Mouse (Mus musculus) hindbrain, embryonic 15.5 days (tissue): Measurements from ENCODE around the gene Sgca. TPM values are rescaled to one million over a fixed set of nuclear protein-coding genes. Genes with fewer than 3 reads are reported as not detected.

ENCODE experiments used
- ATAC-seq: fragments of 200-750 bp; cut with Nextera tagmentation; 2 replicates; pipeline ENCODE4 v1.8.0; 2017; ENCODE audit warnings: low read depth, moderate number of reproducible peaks, moderate TSS enrichment; ENCODE audit not compliant: low FRiP score
- H3K27ac ChIP-seq: fragments of 300-500 bp; sonication (generic); replicated peaks from 2 replicates; pipeline ENCODE4 v1.5.1; 2015; ENCODE audit warnings: mild to moderate bottlenecking, inconsistent platforms
- H3K27me3 ChIP-seq: fragments of 300-500 bp; sonication (generic); 2 replicates; pipeline ENCODE4 v1.6.1; 2015; ENCODE audit warnings: control low read depth, inconsistent platforms
- H3K36me3 ChIP-seq: fragments of 300-500 bp; sonication (generic); 2 replicates; pipeline ENCODE4 v1.6.1; 2015; ENCODE audit warnings: control low read depth, inconsistent platforms
- H3K4me1 ChIP-seq: fragments of 300-500 bp; sonication (generic); replicated peaks from 2 replicates; pipeline ENCODE4 v1.6.1; 2015; ENCODE audit warnings: control low read depth, inconsistent platforms
- H3K4me2 ChIP-seq: fragments of 300-500 bp; sonication (generic); 2 replicates; pipeline ENCODE4 v1.6.1; 2015; ENCODE audit warnings: moderate library complexity, mild to moderate bottlenecking, inconsistent platforms
- H3K4me3 ChIP-seq: fragments of 300-500 bp; sonication (generic); 2 replicates; pipeline ENCODE4 v1.5.1; 2015; ENCODE audit warnings: mild to moderate bottlenecking, inconsistent platforms
- H3K9ac ChIP-seq: fragments of 300-500 bp; sonication (generic); 2 replicates; pipeline ENCODE4 v1.6.1; 2015; ENCODE audit warnings: inconsistent platforms
- H3K9me3 ChIP-seq: fragments of 300-500 bp; sonication (generic); 2 replicates; pipeline ENCODE4 v1.6.1; 2016; ENCODE audit warnings: control low read depth, inconsistent platforms
- WGBS: fragments of 180-500 bp; shearing (Covaris S2); methylation state at CpG from one replicate; pipeline ENCODE4 v1.1.7; 2015; 5-methylcytosine and 5-hydroxymethylcytosine counted together
- polyA plus RNA-seq: library from polyadenylated mRNA; unstranded; fragments of >200 nt; fragmentation: Nextera tagmentation; extraction: Ambion mirVana; gene quantifications from 2 replicates; pipeline ENCODE4 v1.2.1, GENCODE M21; 2015

Sgca gene
- polyA plus RNA-seq, 1 experiment from 2014 or later, result 0.19 TPM

DNA sequence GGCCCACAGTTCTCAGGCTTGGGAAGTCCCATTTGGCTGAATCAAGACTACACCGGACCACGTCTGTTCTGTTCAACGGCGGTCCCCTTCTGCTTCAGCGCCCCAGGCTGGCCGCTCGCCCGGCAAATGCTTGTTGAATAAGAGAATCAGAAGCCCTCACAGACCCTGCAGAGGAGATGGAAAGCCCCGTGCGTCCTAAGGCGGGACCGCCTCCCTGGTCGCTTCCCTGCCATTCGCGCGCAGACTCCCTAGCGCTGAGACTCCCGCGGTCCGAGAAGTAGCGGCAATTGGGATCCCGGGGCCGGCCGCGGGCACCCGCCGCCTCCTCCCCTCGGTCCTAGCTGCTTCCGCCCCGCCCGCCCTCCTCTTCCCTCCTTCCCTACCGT, 33.5 kb upstream of the Sgca start, which contains the start of gene Samd14:
Gene Samd14, plus strand, starts transcription at position 251 of the 386 bp plus-strand sequence.
- H3K27me3 ChIP-seq, result no peaks in the 10 kb centered on the region
- H3K4me2 ChIP-seq, result peak within 1 kb of the TSS; percentile 92
- peak; percentile 75 for ATAC-seq
- 0% methylated on average over 31 of the region's 32 CpGs for WGBS
- no peaks in the 10 kb centered on the region for H3K9me3 ChIP-seq
- peak within 1 kb of the TSS; percentile 95 for H3K27ac ChIP-seq
- H3K9ac ChIP-seq, result peak within 1 kb of the TSS; percentile 93
- peaks cover 11% of the 10 kb centered on the region; the same call in 1 of the 2 replicates for H3K36me3 ChIP-seq
- peaks cover 68% of the 10 kb centered on the region for H3K4me1 ChIP-seq
- H3K4me3 ChIP-seq, result peak within 1 kb of the TSS; percentile 76

DNA sequence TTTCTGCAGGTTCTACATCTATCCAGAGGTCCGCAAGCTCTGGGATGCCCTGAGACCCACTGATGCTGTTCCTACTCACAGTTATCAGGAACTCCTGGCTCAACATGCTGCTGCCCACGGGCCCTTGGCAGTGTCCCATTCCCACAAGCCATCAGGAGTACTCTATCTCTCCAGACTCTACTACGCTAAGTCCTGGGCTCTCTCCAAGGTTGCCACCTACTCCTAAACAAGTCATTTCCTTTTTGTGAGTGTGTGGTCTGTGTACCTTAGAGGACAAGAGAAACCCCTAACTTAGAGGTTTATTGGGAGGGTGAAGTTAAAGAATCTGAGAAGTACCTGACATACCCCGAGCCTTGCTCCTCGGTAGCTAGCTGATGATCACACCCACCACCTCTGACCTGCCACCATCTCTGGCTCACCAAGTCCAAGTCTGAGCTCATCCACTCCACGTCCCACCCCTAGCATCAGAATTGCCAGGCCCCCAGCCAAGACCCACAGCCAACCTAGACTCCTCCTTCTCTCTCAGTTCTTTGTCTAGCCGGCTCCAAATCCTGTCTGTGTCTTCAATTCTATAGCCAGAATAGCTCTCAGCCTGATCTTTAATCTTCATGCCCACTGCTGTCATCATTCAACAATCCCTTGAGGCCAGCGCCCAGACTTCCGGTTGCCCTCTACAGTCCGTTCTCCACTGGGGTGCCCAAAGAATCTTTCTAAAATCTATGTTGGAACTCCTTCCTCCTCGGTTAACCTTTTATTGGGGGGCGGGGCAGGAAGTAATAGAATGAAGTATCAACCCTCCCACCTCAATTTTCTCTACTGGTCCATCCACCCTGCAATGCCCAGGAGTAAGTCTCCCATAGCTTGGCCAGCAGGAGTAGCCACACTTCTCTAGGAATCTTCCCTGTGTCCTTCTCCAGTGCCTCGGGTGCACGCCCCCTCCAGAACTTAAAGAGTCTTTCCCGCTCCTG, 32.8 kb upstream of the Sgca start:
- ATAC-seq, result peak; percentile 4; the same call in 1 of the 2 replicates
- H3K4me1 ChIP-seq, result peaks cover 63% of the 10 kb centered on the region
- 27% methylated on average over 15 of the region's 15 CpGs for WGBS

DNA sequence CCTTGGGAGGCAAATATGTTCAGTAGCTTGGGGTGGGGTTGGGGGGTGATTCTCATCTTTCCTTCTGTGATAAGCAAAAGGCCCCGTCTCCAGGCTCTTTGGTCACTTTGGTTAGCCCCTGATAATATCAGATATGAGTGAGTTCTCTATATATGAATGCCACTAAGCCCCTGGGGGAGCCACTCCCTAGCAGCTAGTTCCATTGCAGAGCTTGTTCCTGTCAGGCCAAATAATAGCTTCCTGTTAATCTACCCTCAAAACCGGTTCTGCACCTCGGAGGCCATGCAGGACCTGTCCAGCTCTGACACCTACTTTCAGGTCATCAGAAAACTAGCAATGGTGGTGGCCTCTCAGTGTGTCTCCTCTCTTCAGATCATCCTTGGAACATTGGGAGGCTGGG, 31.3 kb upstream of the Sgca start:
- 86% methylated on average over 3 of the region's 3 CpGs for WGBS
- Histone ChIP-seq H3K9ac (no peak overlapping the region), H3K4me1 (peaks cover 50% of the 10 kb centered on the region)

More for the DNA sequence above, 32.8 kb upstream of the Sgca start:
- H3K4me3 ChIP-seq, result peak overlapping the region; percentile 76
- no peaks in the 10 kb centered on the region for H3K27me3 ChIP-seq
- H3K36me3 ChIP-seq, result peaks cover 6% of the 10 kb centered on the region; the same call in 1 of the 2 replicates
- H3K27ac ChIP-seq, result peak overlapping the region; percentile 95
- H3K4me2 ChIP-seq, result peak overlapping the region; percentile 92
- H3K9me3 ChIP-seq, result no peaks in the 10 kb centered on the region
- H3K9ac ChIP-seq, result peak overlapping the region; percentile 93

DNA sequence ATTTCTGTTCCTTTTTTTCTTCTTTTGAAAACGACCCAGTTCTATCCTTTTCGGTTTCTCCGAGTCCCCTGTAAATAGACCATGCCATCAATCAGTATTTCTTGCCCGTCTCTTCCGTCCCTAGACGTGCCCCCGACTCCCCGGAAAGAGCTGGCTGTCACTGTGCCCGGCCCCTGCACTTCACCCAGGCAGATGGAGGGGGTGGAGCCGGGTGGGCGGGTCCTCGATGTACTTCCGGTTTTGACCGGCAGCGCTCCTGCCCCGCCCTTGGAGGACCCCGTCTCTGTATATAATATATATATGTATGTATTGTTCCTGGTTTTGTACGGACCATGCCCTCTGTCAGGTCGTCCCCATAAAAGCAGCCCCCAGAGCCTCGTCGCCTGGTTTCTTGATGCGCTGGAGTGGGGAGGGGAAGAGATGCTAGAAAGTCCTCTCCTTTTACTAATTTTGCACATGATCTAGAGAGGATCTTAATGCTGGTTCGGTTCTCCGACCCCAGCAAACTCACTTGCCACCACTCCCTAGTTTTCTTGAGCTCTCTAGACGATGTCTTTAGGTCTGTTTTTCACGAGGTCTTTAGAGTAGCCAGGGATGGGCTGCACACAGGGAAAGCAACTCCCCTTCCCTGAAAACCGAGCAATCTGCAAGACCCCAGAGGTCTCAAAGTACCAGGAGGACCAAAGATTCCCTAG, 30.5 kb upstream of the Sgca start:
- Histone ChIP-seq H3K9me3 (no peaks in the 10 kb centered on the region), H3K36me3 (peaks cover 21% of the 10 kb centered on the region), H3K9ac (peak overlapping the region; percentile 51), H3K27ac (peak overlapping the region; percentile 95), H3K4me2 (peak overlapping the region; percentile 71), H3K27me3 (no peaks in the 10 kb centered on the region), H3K4me3 (peak overlapping the region; percentile 38), H3K4me1 (peaks cover 43% of the 10 kb centered on the region)
- ATAC-seq, result peak; percentile 57
- WGBS, result 1% methylated on average over 27 of the region's 27 CpGs

More for the DNA sequence above, 31.3 kb upstream of the Sgca start:
- peak overlapping the region; percentile 95 for H3K27ac ChIP-seq
- no peak overlapping the region for H3K4me3 ChIP-seq
- no peaks in the 10 kb centered on the region for H3K9me3 ChIP-seq
- H3K36me3 ChIP-seq, result peaks cover 14% of the 10 kb centered on the region; the same call in 1 of the 2 replicates
- H3K4me2 ChIP-seq, result peak overlapping the region; percentile 71
- no peak for ATAC-seq
- H3K27me3 ChIP-seq, result no peaks in the 10 kb centered on the region

DNA sequence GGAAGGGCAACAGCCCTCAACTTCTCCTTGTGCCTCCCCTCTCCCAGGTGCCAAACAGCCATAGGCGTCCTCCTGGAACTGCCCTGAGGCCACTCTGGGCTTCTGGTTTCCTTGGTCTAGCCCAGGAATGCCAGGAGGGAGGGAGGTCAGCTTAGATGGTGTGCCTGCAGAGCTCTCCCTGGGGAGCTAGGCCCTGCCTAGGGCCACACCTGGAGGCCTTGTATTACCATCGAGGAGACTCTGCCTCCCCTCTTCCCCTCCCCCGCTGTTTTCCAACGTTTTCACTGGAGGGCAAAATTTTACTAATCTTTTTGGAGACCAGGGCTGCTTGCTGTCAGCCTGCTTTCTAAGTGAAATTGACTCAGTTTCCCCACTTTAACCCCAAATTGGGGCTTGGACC, 29.9 kb upstream of the Sgca start:
- peak overlapping the region; percentile 71 for H3K4me2 ChIP-seq
- no peak overlapping the region; the same call in 1 of the 2 replicates for H3K9ac ChIP-seq
- peaks cover 25% of the 10 kb centered on the region for H3K36me3 ChIP-seq
- H3K9me3 ChIP-seq, result no peaks in the 10 kb centered on the region
- ATAC-seq, result no peak
- no peaks in the 10 kb centered on the region for H3K27me3 ChIP-seq
- H3K4me3 ChIP-seq, result peak overlapping the region; percentile 38
- WGBS, result 41% methylated on average over 4 of the region's 4 CpGs
- H3K27ac ChIP-seq, result peak overlapping the region; percentile 95
- H3K4me1 ChIP-seq, result peaks cover 39% of the 10 kb centered on the region

DNA sequence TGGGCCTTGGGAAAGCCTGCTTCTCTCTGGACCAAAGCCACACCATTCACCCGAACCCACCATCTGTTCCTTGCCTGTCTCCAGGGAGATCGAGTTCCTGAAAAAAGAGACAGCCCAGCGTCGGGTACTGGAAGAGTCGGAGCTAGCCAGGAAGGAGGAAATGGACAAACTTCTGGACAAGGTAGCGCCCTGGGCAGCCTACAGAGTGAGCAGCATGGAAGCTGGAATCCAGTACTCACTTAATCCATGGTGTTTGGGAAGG, 28.7 kb upstream of the Sgca start:
- Histone ChIP-seq H3K27ac (no peak overlapping the region), H3K9me3 (no peaks in the 10 kb centered on the region), H3K4me3 (no peak overlapping the region), H3K9ac (no peak overlapping the region), H3K27me3 (no peaks in the 10 kb centered on the region), H3K4me2 (no peak overlapping the region), H3K4me1 (peaks cover 48% of the 10 kb centered on the region), H3K36me3 (peaks cover 25% of the 10 kb centered on the region)
- no peak for ATAC-seq
- WGBS, result 51% methylated on average over 6 of the region's 6 CpGs

DNA sequence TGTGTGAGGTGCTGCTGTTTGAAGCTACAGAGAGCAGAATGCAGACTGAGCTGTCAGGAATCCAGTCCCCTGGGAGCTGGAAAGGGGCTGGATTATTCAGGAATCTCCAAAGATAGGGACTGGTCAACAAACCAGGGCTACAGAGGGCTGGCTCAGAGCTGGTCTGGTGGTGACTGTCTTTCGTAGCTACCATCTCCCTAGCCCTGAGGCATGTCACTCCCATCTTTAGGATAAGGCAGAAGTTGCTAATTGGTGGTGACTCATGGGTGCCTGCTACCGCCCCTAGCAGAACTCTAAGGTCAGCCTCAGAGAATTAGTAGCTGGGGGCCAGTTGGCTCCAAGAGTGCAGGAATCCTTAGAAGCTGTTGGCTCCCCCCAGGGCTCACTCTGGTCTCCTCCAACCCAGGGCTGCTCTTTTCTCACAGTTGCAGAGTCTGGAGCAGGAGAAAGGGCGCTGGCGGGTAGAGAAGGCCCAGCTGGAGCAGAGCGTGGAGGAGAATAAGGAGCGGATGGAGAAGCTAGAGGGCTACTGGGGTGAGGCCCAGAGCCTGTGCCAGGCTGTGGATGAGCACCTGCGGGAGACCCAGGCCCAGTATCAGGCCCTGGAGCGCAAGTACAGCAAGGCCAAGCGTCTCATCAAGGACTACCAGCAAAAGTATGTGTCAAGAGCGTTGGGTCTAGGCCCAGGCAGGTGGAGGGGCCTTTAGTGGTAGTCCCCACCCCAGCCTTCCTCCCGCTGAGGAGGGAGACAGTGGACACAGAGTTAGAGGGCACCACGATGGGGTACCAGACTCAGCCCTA, 28.2 kb upstream of the Sgca start:
- Histone ChIP-seq H3K36me3 (peaks cover 25% of the 10 kb centered on the region), H3K4me1 (peaks cover 46% of the 10 kb centered on the region), H3K4me2 (no peak overlapping the region), H3K27me3 (no peaks in the 10 kb centered on the region), H3K9ac (no peak overlapping the region), H3K4me3 (no peak overlapping the region), H3K27ac (no peak overlapping the region), H3K9me3 (no peaks in the 10 kb centered on the region)
- ATAC-seq, result no peak
- 85% methylated on average over 12 of the region's 12 CpGs for WGBS

DNA sequence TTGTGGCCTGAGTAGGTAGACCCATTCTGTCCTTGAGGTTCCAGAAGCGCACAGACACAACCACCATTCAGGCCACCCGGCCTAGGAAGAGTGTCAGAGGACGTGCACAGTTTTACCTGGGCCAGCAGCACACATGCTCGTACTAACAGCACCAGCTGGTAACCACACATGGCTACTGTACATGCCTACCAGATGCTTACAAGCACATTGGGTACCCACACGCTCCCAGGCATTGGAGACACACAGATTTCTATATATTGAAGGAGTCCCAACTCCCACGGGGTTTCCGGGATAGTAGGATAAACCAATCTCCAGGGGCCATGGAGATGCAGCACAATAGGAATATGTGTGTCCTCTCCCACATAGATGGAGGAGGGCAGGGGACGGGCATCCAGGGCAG, 26.6 kb upstream of the Sgca start:
- 93% methylated on average over 8 of the region's 8 CpGs for whole genome bisulfite sequencing

DNA sequence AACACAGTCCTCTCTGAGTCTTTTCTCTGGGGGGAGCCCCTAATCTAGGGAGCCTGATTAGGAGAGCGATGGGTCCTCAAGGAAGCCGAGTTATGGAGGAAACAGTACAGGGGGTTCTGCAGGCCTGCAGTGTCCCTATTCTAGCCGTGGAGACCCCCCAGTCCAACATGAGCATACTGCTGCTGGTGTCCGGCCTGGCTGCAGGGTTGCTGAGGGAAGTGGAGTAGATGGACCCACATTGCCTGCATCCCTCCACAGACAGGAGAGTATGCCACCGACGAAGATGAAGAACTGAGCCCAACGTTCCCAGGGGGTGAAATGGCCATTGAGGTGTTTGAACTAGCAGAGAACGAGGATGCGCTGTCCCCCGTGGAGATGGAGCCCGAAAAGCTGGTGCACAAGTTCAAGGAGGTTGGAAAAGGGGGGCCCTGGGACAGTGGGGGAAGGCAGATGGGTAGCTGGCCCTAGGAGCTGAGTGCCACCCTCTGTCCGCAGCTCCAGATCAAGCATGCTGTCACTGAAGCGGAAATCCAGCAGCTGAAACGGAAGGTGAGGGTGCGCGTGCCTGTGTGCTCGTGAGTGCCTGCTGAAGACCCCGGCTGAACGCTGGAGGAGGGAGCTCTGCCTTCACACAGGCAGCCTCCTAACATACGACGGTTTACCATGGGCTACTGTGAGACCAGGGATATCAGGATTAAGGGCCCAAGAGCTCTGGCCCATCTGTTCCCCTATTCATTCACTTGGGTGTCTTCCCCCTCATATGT, 25.6 kb upstream of the Sgca start:
- Histone ChIP-seq H3K4me1 (peaks cover 35% of the 10 kb centered on the region), H3K4me2 (no peak overlapping the region), H3K27ac (no peak overlapping the region), H3K9ac (no peak overlapping the region), H3K9me3 (no peaks in the 10 kb centered on the region), H3K27me3 (no peaks in the 10 kb centered on the region), H3K4me3 (no peak overlapping the region), H3K36me3 (peaks cover 33% of the 10 kb centered on the region)
- WGBS, result 83% methylated on average over 21 of the region's 21 CpGs
- no peak for ATAC-seq

More for the DNA sequence above, 26.6 kb upstream of the Sgca start:
- H3K36me3 ChIP-seq, result peaks cover 26% of the 10 kb centered on the region
- ATAC-seq, result no peak
- no peaks in the 10 kb centered on the region for H3K9me3 ChIP-seq
- H3K27ac ChIP-seq, result no peak overlapping the region
- no peak overlapping the region for H3K4me2 ChIP-seq
- H3K9ac ChIP-seq, result no peak overlapping the region
- H3K27me3 ChIP-seq, result no peaks in the 10 kb centered on the region
- no peak overlapping the region for H3K4me3 ChIP-seq
- H3K4me1 ChIP-seq, result peaks cover 39% of the 10 kb centered on the region

DNA sequence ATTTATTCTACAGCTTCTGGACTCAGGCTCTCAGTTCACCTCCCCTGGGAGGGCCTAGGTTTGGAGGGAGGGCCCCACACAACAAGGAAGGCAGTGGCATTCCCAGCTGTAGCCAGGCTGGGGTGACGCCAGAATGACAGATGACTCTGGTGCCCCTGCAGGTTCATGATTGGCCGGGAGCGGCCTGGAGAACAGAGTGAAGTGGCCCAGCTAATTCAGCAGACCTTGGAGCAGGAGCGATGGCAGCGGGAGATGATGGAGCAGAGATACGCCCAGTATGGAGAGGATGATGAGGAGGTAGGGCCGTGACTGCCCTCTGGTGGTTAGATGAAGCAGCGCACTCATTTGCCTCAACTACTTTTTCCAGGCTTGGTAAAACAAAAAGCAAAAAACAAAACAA, 24.9 kb upstream of the Sgca start:
- peak overlapping the region; percentile 12; the same call in 1 of the 2 replicates for H3K9ac ChIP-seq
- peaks cover 34% of the 10 kb centered on the region for H3K4me1 ChIP-seq
- no peak overlapping the region for H3K4me3 ChIP-seq
- no peaks in the 10 kb centered on the region for H3K9me3 ChIP-seq
- 0% methylated on average over 8 of the region's 8 CpGs for WGBS
- H3K27me3 ChIP-seq, result no peaks in the 10 kb centered on the region
- peak; percentile 49; the same call in 1 of the 2 replicates for ATAC-seq
- H3K27ac ChIP-seq, result peak overlapping the region; percentile 67
- H3K36me3 ChIP-seq, result peaks cover 38% of the 10 kb centered on the region
- H3K4me2 ChIP-seq, result peak overlapping the region; percentile 16; the same call in 1 of the 2 replicates

DNA sequence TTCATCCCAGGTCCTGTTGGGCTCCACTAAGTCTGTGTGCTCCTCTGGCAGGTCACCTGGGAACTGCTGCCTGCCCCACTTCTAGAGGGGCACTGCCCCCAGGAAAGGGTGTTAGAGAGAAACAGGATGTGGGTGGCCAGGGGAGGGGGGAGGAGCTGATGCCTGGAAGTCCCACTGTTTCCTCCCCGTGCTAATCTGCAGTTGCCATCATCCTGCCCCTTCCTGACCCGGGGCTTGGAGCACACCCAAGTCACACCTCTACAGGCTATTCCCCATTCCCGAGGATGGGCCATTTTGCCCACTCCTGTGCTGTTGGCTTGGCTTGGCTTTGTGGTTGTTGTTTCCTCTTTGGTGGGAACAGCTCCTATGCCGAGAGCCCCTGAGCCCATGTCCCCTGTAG, 24.4 kb upstream of the Sgca start:
- Histone ChIP-seq H3K9me3 (no peaks in the 10 kb centered on the region), H3K4me3 (no peak overlapping the region), H3K27me3 (no peaks in the 10 kb centered on the region), H3K27ac (peak overlapping the region; percentile 67), H3K36me3 (peaks cover 38% of the 10 kb centered on the region), H3K4me1 (peaks cover 36% of the 10 kb centered on the region), H3K4me2 (peak overlapping the region; percentile 16; the same call in 1 of the 2 replicates), H3K9ac (peak overlapping the region; percentile 12; the same call in 1 of the 2 replicates)
- 0 out of 2 replicates have a peak, but pooled peaks have one; percentile 3 for ATAC-seq
- 38% methylated on average over 4 of the region's 4 CpGs for WGBS
